Mouse (Mus musculus): ENCODE data around the gene Disp1. TPM values are rescaled to one million over a fixed set of nuclear protein-coding genes. Genes with fewer than 3 reads are reported as not detected.

Disp1 gene
- polyA plus RNA-seq, 1 experiment from 2014 or later = 10.8 TPM

GRCm38 (mm10) chr1:183171095-183171494 is 50.2 kb downstream of the Disp1 start:
- Histone ChIP-seq H3K36me3 (replicated peaks) (no peaks in the 10 kb centered on the region), H3K4me3 (replicated peaks) (no peak overlapping the region), H3K9ac (no peak overlapping the region), H3K27me3 (no peaks in the 10 kb centered on the region), H3K4me2 (no peak overlapping the region), H3K27ac (no peak overlapping the region), H3K9me3 (no peaks in the 10 kb centered on the region), H3K4me1 (peaks cover 9% of the 10 kb centered on the region; the same call in 1 of the 2 replicates)
- no peak for ATAC-seq (ENCODE audit: low FRiP score)
- 90% methylated on average over 5 of the region's 5 CpGs for WGBS

GRCm38 (mm10) chr1:183168465-183168864 is 52.9 kb downstream of the Disp1 start:
- no peak for ATAC-seq (ENCODE audit: low FRiP score)
- Histone ChIP-seq H3K27ac (no peak overlapping the region), H3K9ac (no peak overlapping the region), H3K4me3 (replicated peaks) (no peak overlapping the region), H3K9me3 (no peaks in the 10 kb centered on the region), H3K27me3 (no peaks in the 10 kb centered on the region), H3K36me3 (replicated peaks) (0 out of 2 replicates have a peak, but pooled peaks cover 10% of the 10 kb centered on the region), H3K4me1 (peaks cover 9% of the 10 kb centered on the region; the same call in 1 of the 2 replicates), H3K4me2 (no peak overlapping the region)
- WGBS = 76% methylated on average over 6 of the region's 6 CpGs

- Histone ChIP-seq H3K27me3 (no peaks in the 10 kb centered on the region), H3K9me3 (no peaks in the 10 kb centered on the region), H3K4me2 (no peak overlapping the region), H3K27ac (no peak overlapping the region), H3K9ac (no peak overlapping the region), H3K4me3 (replicated peaks) (no peak overlapping the region), H3K4me1 (peaks cover 9% of the 10 kb centered on the region; the same call in 1 of the 2 replicates), H3K36me3 (replicated peaks) (0 out of 2 replicates have a peak, but pooled peaks cover 10% of the 10 kb centered on the region)
- no peak for ATAC-seq (ENCODE audit: low FRiP score)
- 74% methylated on average over 12 of the region's 12 CpGs for WGBS
Observed at GRCm38 (mm10) chr1:183167776-183168175, 53.5 kb downstream of the Disp1 start.

- 96% methylated on average over 5 of the region's 5 CpGs for WGBS
- no peak overlapping the region for H3K4me3 ChIP-seq (replicated peaks)
- no peaks in the 10 kb centered on the region for H3K9me3 ChIP-seq
- no peaks in the 10 kb centered on the region for H3K27me3 ChIP-seq
- H3K4me2 ChIP-seq = no peak overlapping the region
- no peak overlapping the region for H3K9ac ChIP-seq
- ATAC-seq (ENCODE audit: low FRiP score) = no peak
- 0 out of 2 replicates have a peak, but pooled peaks cover 10% of the 10 kb centered on the region for H3K36me3 ChIP-seq (replicated peaks)
- no peak overlapping the region for H3K27ac ChIP-seq
- peaks cover 9% of the 10 kb centered on the region; the same call in 1 of the 2 replicates for H3K4me1 ChIP-seq
Observed at GRCm38 (mm10) chr1:183166700-183167099, 54.6 kb downstream of the Disp1 start.

- no peak for ATAC-seq (ENCODE audit: low FRiP score)
- Histone ChIP-seq H3K36me3 (replicated peaks) (0 out of 2 replicates have a peak, but pooled peaks cover 10% of the 10 kb centered on the region), H3K27ac (no peak overlapping the region), H3K9ac (no peak overlapping the region), H3K4me3 (replicated peaks) (no peak overlapping the region), H3K4me2 (no peak overlapping the region), H3K27me3 (no peaks in the 10 kb centered on the region), H3K9me3 (no peaks in the 10 kb centered on the region), H3K4me1 (peaks cover 8% of the 10 kb centered on the region; the same call in 1 of the 2 replicates)
- 76% methylated on average over 8 of the region's 8 CpGs for WGBS
Observed at GRCm38 (mm10) chr1:183164648-183165071, 56.7 kb downstream of the Disp1 start.

- Histone ChIP-seq H3K4me1 (peaks cover 5% of the 10 kb centered on the region), H3K4me3 (replicated peaks) (no peak overlapping the region), H3K9ac (no peak overlapping the region), H3K36me3 (replicated peaks) (0 out of 2 replicates have a peak, but pooled peaks cover 10% of the 10 kb centered on the region), H3K9me3 (no peaks in the 10 kb centered on the region), H3K27me3 (no peaks in the 10 kb centered on the region), H3K4me2 (no peak overlapping the region), H3K27ac (no peak overlapping the region)
- no peak for ATAC-seq (ENCODE audit: low FRiP score)
- 86% methylated on average over 6 of the region's 6 CpGs for WGBS
Observed at GRCm38 (mm10) chr1:183164190-183164580, 57.1 kb downstream of the Disp1 start.

- no peak for ATAC-seq (ENCODE audit: low FRiP score)
- Histone ChIP-seq H3K27ac (no peak overlapping the region), H3K9me3 (no peaks in the 10 kb centered on the region), H3K9ac (no peak overlapping the region), H3K4me1 (peaks cover 5% of the 10 kb centered on the region), H3K27me3 (no peaks in the 10 kb centered on the region), H3K4me2 (no peak overlapping the region), H3K36me3 (replicated peaks) (0 out of 2 replicates have a peak, but pooled peaks cover 10% of the 10 kb centered on the region), H3K4me3 (replicated peaks) (no peak overlapping the region)
- 92% methylated on average over 5 of the region's 5 CpGs for WGBS
Observed at GRCm38 (mm10) chr1:183163512-183164189, 57.7 kb downstream of the Disp1 start.

- H3K4me3 ChIP-seq (replicated peaks) = no peak overlapping the region
- H3K9me3 ChIP-seq = no peaks in the 10 kb centered on the region
- H3K36me3 ChIP-seq (replicated peaks) = 0 out of 2 replicates have a peak, but pooled peaks cover 10% of the 10 kb centered on the region
- H3K27ac ChIP-seq = no peak overlapping the region
- no peak for ATAC-seq (ENCODE audit: low FRiP score)
- no peak overlapping the region for H3K4me2 ChIP-seq
- no peaks in the 10 kb centered on the region; the same call in 1 of the 2 replicates for H3K4me1 ChIP-seq
- WGBS = 89% methylated on average over 11 of the region's 11 CpGs
- no peaks in the 10 kb centered on the region for H3K27me3 ChIP-seq
- no peak overlapping the region for H3K9ac ChIP-seq
Observed at GRCm38 (mm10) chr1:183161057-183161456, 60.3 kb downstream of the Disp1 start.

GRCm38 (mm10) chr1:183160188-183160587 is 61.1 kb downstream of the Disp1 start:
- Histone ChIP-seq H3K27ac (no peak overlapping the region), H3K4me2 (no peak overlapping the region), H3K4me3 (replicated peaks) (no peak overlapping the region), H3K9ac (no peak overlapping the region), H3K27me3 (no peaks in the 10 kb centered on the region), H3K36me3 (replicated peaks) (0 out of 2 replicates have a peak, but pooled peaks cover 2% of the 10 kb centered on the region), H3K9me3 (no peaks in the 10 kb centered on the region), H3K4me1 (peaks cover 3% of the 10 kb centered on the region; the same call in 1 of the 2 replicates)
- 93% methylated on average over 6 of the region's 6 CpGs for WGBS
- ATAC-seq (ENCODE audit: low FRiP score) = no peak

GRCm38 (mm10) chr1:183159183-183159582 is 62.1 kb downstream of the Disp1 start:
- Histone ChIP-seq H3K4me2 (no peak overlapping the region), H3K9ac (no peak overlapping the region), H3K9me3 (no peaks in the 10 kb centered on the region), H3K36me3 (replicated peaks) (no peaks in the 10 kb centered on the region), H3K4me1 (peaks cover 11% of the 10 kb centered on the region), H3K27ac (no peak overlapping the region), H3K4me3 (replicated peaks) (no peak overlapping the region), H3K27me3 (no peaks in the 10 kb centered on the region)
- ATAC-seq (ENCODE audit: low FRiP score) = no peak
- WGBS = 73% methylated on average over 7 of the region's 7 CpGs

GRCm38 (mm10) chr1:183155600-183155999 is 65.7 kb downstream of the Disp1 start:
- no peak for ATAC-seq (ENCODE audit: low FRiP score)
- no peak overlapping the region for H3K9ac ChIP-seq
- peaks cover 14% of the 10 kb centered on the region for H3K4me1 ChIP-seq
- H3K4me2 ChIP-seq = no peak overlapping the region
- H3K4me3 ChIP-seq (replicated peaks) = no peak overlapping the region
- no peaks in the 10 kb centered on the region for H3K36me3 ChIP-seq (replicated peaks)
- 82% methylated on average over 5 of the region's 5 CpGs for WGBS
- no peak overlapping the region for H3K27ac ChIP-seq
- H3K9me3 ChIP-seq = no peaks in the 10 kb centered on the region
- H3K27me3 ChIP-seq = no peaks in the 10 kb centered on the region

GRCm38 (mm10) chr1:183154296-183155204 is 66.8 kb downstream of the Disp1 start:
- Histone ChIP-seq H3K9ac (no peak overlapping the region), H3K36me3 (replicated peaks) (no peaks in the 10 kb centered on the region), H3K9me3 (no peaks in the 10 kb centered on the region), H3K4me1 (peaks cover 24% of the 10 kb centered on the region), H3K4me3 (replicated peaks) (no peak overlapping the region), H3K27ac (no peak overlapping the region), H3K27me3 (no peaks in the 10 kb centered on the region), H3K4me2 (no peak overlapping the region)
- WGBS = 53% methylated on average over 7 of the region's 7 CpGs
- no peak for ATAC-seq (ENCODE audit: low FRiP score)
